Mouse (Mus musculus) testis, adult 2 months (tissue): Measurements from ENCODE around the gene Krt36.

Source experiments
- CTCF ChIP-seq: fragments of 200-500 bp; IDR thresholded peaks from 2 replicates; pipeline ENCODE4 v1.5.1; 2012; ENCODE audit warnings: low read depth, mild to moderate bottlenecking, inconsistent platforms, low read length, moderate library complexity; ENCODE audit not compliant: control insufficient read depth, insufficient read depth, insufficient replicate concordance
- POLR2A ChIP-seq: fragments of 200-500 bp; IDR thresholded peaks from 2 replicates; pipeline ENCODE4 v1.6.1; 2012; ENCODE audit warnings: low read depth, mild to moderate bottlenecking, inconsistent platforms, low read length, moderate library complexity; ENCODE audit not compliant: control insufficient read depth

DNA sequence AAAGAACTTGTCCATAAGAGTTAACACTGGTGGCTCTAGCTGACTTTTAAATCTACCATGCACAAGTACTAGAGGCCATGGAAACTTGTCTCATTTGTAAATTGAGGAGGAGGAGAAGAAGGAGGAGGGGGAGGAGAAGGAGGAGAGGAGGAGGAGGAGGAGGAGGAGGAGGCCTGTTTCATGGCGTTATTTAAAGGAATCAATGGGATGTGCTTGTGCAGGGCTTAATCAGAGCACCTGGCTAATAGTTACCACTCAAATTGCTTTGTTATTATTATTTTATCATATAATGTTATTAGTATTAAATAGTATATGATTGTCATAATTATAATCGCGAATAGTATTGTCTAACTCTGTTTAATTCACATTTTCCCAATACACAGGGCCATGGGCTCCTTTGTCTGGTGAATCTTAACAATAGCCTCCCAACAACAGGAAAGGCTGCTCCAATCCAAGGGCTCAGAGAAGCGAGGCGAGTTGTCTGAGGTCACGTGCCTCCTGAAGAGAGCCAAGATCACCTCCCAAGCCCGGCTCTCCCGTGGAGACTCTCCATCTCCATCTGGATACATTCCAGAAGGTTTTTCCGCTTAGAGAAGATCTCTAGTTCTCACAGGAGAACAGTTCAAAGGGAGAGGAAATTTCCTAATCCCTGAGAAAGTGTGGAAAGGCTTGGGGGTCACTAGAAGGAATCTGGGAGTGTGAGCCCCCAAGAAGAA lies 43.3 kb upstream of the Krt36 start, which contains the start of gene Krt19:
- TF ChIP-seq CTCF (no peak), POLR2A (no peak)
